In genomic region chr3:38934780-38935179, GRCm38 (mm10) we compare ENCODE assay signal across 11 mouse cellular contexts. TPM values are rescaled to one million over a fixed set of nuclear protein-coding genes. Genes with fewer than 3 reads are reported as not detected.
DNase-seq lines count a peak whose midpoint lies in the region; ATAC-seq and TF ChIP-seq lines count a peak whose summit lies in the region.
"Had no signal": no experiment of that assay in that cellular context is flagged by ENCODE, and none has a peak within 500 bp of the region (broad histone marks: within the 10 kb centered on the region; RNA-seq: fewer than 3 reads in every experiment).

No protein-coding gene starts in this region.

- no peak overlapping the region for H3K9ac ChIP-seq in midbrain, embryonic 15.5 days

- no peak for TF ChIP-seq POLR2A in cortical plate, adult 2 months (IDR thresholded peaks at IDR 0.05; ENCODE audit: extremely low read depth, insufficient read depth, low read length)

- H3K4me1 ChIP-seq in cortical plate, adult 2 months (ENCODE audit: control insufficient read depth, insufficient read depth, low read length) = no peaks in the 10 kb centered on the region
- H3K4me1 ChIP-seq in midbrain, embryonic 15.5 days = peaks cover 9% of the 10 kb centered on the region

- no peak overlapping the region for H3K4me2 ChIP-seq in midbrain, embryonic 15.5 days

- TF ChIP-seq CTCF in cortical plate, adult 2 months (IDR thresholded peaks at IDR 0.05; ENCODE audit: extremely low read depth, insufficient read depth, low read length) = no peak

- intact Hi-C loops in heart, postnatal 14 days (cut with DNase I) = loop anchor here (5.0 kb wide), 2 partner anchors 47 to 288 kb away; partner anchors contain the start of gene Fat4

- no peaks in the 10 kb centered on the region for H3K9me3 ChIP-seq in midbrain, embryonic 15.5 days

- ATAC-seq in midbrain, embryonic 15.5 days (replicated peaks) = peak; percentile 64; the same call in 1 of the 2 replicates

- 39% methylated on average over 7 of the region's 7 CpGs for WGBS in midbrain, embryonic 15.5 days

- no peaks in the 10 kb centered on the region for H3K36me3 ChIP-seq in midbrain, embryonic 15.5 days (replicated peaks)
- H3K36me3 ChIP-seq: G1E had no signal

- peak; percentile 65 to 69 for DNase-seq in kidney, postnatal 4 days
- DNase-seq in kidney, postnatal 36 days = no peak
- DNase-seq in frontal cortex, postnatal 25 days (ENCODE audit: low spot score in 2 of 2) = peak; percentile 11 to 43
- no peak for DNase-seq in T-cell, adult 2 months (ENCODE audit: low spot score)
- DNase-seq in heart, postnatal 14 days = no peak
- DNase-seq in MN1 (ENCODE audit: low spot score) = no peak
- DNase-seq: cerebellum, adult 11 months; lung, postnatal 14 days had no signal

- H3K27ac ChIP-seq in cortical plate, adult 2 months (ENCODE audit: insufficient read depth, low read length) = no peak overlapping the region
- H3K27ac ChIP-seq in midbrain, embryonic 15.5 days = 0 out of 2 replicates have a peak overlapping the region, but pooled peaks have one; percentile 10

- H3K4me3 ChIP-seq in cortical plate, adult 2 months (ENCODE audit: insufficient read depth, low read length) = peak overlapping the region; percentile 30
- H3K4me3 ChIP-seq in midbrain, embryonic 15.5 days = no peak overlapping the region

- no peaks in the 10 kb centered on the region for H3K27me3 ChIP-seq in midbrain, embryonic 15.5 days (replicated peaks)

RNA-seq across cellular contexts. Expression of gene Fat4, which starts 48.0 kb away (rescaled TPM):
- 2.5 and 2.9 TPM in 2 replicates for polyA plus RNA-seq in cortical plate, adult 2 months (2012; rRNA removed)
- 8.2 and 9.2 TPM in 2 replicates for polyA plus RNA-seq in midbrain, embryonic 15.5 days (2015; fragmentation: Nextera tagmentation; extraction: Ambion mirVana)
- 10 to 100 TPM; 12.4 to 14.2 TPM for total RNA-seq in heart, postnatal 14 days (2021)
- polyA plus RNA-seq: G1E had no signal

Comparison
In these comparisons a context has a peak if more than half of its experiments do, and no peak if none do; other contexts are left out.
1. DNase-seq: peak in kidney, postnatal 4 days (2 of 2) and frontal cortex, postnatal 25 days (2 of 2); none in kidney, postnatal 36 days (0 of 2), T-cell, adult 2 months (single experiment), heart, postnatal 14 days (0 of 2) and MN1 (single experiment).